Mouse (Mus musculus) inflammation-experienced regulatory T-cells, adult 6 months (primary cell): ENCODE results near the gene Ccdc62. TPM values are rescaled to one million over a fixed set of nuclear protein-coding genes. Genes with fewer than 3 reads are reported as not detected.

Experiments
- ATAC-seq: one replicate; pipeline ENCODE4 v1.8.0; 2017
- polyA plus RNA-seq, 3 experiments: library from polyadenylated mRNA; unstranded; fragments of 100-300 nt; shearing (Covaris generic); gene quantifications; one replicate each; pipeline ENCODE4 v1.2.1; 2017

The Ccdc62 gene
- polyA plus RNA-seq, 3 experiments from 2014 or later, result 6.2 to 16.6 (median 8.1) TPM

DNA sequence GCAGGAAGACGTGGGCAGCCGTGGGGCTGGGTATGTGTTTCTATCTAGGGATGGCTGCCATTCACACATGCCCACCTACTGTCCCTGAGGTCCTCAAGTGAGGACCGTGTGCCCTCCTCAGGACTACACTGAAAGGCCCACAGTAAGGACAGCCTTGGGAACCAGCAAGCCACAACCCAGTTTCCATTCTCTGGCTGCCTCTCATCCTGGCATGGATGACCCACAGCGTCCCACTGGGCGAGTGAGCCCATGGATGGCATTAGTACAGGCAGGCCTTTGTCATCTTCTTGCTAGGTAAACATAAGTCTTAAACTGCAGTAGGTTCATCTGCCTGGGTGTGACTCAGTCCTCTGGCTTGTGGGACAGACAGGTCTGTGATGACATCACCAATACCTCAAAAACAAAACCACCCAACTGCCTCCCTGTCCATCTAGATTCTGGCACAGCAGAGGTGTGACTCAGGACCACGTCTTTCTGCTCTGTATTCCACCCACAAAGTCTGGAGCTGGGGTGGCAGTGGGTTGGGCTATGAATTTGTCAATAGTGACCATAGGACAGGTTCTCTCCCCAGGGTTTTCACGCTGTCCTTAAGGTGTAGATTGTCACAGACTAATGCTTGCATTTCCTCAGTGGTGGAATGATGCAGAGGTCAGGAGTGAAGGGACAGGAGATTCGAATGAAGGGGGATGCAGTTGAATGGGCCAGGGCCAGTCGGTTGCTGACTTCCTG lies 50.2 kb downstream of the Ccdc62 start:
- peak; percentile 73 for ATAC-seq

DNA sequence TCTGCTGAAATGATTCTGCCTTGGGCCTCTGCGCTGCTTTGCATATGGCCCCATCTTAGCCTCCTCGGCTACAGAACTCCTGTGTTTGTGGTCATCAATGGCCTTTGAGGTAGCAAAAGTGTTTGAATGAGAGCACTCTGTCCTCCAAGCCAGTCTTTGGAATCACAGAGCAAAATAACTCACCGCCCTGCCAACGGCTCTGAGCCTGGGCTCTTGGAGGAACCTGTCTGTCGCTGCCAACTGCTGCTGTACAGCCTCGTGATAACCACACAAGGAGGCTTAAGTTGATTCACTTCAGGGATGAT lies 50.7 kb downstream of the Ccdc62 start:
- ATAC-seq, result no peak

GRCm38 (mm10) chr5:123982838-123983237 lies 52.4 kb downstream of the Ccdc62 start:
- ATAC-seq, result no peak

- no peak for ATAC-seq
Measured at GRCm38 (mm10) chr5:123985434-123985833, 55.0 kb downstream of the Ccdc62 start.

GRCm38 (mm10) chr5:123986925-123987324 lies 56.4 kb downstream of the Ccdc62 start:
- no peak for ATAC-seq

DNA sequence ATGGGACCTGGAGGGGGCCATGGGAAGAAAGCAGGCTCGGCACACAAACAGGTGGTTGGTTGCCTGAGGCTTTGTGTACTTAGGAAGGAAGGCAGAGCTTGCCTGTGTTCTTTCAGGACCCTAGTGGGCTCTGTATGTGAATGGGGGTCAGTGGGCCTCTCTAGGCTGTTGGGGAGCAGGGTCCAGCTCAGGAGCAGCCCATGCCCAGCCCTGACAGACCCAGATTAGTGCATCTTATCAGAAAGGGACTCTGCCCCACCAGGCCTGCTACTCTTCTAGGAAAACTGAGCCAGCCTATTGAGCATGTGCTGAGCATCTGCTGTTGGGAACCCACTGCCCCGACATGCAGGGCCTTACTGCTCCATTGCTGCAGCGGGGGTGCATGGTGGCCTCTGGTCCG lies 57.0 kb downstream of the Ccdc62 start:
- no peak for ATAC-seq

- ATAC-seq, result no peak
Measured at GRCm38 (mm10) chr5:123989941-123990885, 59.7 kb downstream of the Ccdc62 start.

GRCm38 (mm10) chr5:123991321-123991720 lies 60.8 kb downstream of the Ccdc62 start:
- no peak for ATAC-seq

- no peak for ATAC-seq
Measured at GRCm38 (mm10) chr5:123992193-123992637, 61.7 kb downstream of the Ccdc62 start.

DNA sequence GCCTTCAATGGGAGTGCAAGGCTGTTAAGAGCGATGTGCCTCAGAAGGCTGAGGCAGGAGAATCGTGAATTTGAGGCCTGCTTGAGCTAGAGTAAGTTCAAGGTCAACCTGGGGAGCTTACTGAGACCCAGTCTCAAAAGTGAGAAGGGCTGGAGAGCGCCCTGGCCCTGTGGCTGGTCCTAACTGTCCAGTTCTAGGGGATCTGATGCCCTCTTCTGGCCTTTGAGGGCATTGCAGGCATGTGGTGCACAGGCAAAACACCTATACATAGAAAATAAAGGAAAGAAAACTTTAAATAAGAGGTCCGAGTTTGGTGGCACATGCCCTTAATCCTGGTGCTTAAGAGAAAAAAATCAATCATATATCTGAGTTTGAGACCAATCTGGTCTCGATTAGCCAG lies 62.3 kb downstream of the Ccdc62 start:
- ATAC-seq, result no peak

DNA sequence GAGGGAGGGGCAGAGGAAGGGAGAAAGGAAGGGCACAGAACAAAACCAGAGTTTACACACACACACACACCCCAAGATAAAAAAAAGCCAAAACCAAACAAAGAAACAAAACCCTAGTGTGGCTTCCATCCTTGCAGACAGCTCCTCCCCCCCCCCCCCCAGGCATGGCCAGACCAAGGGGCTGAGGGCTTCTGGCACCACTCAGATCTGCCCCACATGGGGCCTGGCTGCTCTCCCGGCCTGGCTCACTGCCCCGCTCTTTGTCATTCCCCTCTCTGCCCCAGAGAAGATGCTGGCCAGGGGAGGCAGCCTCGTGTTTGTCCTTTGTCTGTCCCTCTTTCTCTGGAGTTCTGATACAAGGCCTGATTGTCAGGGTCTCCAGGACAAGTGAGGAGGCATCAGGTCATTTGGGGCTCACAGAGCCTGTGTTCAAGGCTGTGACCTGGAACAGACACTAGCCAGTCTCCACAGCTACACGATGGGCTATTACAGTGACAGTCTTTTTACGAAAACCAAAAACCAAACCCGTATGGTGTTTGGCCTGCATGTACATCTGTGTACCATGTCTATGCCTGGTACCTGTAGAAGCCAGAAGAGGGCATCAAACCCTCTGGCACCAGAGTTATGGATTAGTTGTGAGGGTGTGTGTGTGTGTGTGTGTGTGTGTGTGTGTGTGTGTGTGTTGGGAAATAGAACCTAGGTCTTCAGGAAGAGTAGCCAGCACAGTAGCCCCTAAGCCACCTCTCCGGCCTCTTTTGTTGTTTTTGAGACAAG lies 63.0 kb downstream of the Ccdc62 start:
- no peak for ATAC-seq

DNA sequence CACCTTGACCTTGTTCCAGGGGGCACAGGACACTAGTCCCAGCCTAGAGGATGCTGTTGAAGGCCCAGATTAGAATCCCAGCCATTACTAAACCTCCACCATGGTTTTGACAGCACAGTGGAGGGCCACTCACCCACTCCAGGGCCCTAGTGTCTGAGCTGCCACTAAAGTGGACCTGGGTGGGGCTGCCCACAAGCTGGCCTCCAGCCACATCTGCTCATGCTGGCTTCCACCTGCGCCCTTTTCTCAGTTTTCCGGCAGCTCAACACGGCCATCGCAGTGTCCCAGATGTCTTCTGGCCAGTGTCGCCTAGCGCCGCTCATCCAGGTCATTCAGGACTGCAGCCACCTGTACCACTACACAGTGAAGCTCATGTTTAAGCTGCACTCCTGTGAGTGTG lies 64.0 kb downstream of the Ccdc62 start:
- no peak for ATAC-seq

DNA sequence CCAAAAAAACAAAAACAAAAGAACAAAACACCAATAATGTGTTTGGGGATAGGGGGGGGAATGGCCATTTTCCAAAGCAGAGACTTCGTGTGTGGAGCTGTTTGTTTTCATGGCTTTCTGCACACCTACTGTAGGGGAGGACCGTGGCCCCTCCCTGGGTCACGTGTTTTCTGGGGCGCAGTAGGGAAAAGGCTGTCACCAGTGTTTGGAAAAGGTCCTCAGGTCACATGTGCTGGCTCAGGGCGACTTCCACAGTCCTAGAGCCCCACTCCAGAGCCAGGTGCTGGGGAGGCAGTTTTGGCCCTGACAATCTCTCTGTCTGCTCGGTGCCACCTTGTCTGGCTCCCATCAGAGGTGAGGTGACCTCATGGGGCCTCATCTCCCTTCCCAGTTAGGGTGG lies 64.9 kb downstream of the Ccdc62 start:
- no peak for ATAC-seq

DNA sequence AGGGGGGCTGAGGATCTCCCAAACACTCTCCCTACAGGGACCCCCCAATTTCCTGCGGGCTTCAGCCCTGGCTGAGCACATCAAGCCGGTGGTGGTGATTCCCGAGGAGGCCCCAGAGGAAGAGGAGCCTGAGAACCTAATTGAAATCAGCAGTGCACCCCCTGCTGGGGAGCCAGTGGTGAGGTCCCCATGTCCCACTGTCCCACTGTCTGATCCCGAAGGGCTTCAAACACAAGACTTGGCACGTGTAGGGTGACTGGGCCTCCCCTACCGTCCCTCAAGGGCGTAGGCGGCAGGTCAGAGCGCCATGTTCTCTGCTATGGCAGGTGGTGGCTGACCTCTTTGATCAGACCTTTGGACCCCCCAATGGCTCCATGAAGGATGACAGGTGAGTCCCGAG lies 65.7 kb downstream of the Ccdc62 start:
- ATAC-seq, result no peak

DNA sequence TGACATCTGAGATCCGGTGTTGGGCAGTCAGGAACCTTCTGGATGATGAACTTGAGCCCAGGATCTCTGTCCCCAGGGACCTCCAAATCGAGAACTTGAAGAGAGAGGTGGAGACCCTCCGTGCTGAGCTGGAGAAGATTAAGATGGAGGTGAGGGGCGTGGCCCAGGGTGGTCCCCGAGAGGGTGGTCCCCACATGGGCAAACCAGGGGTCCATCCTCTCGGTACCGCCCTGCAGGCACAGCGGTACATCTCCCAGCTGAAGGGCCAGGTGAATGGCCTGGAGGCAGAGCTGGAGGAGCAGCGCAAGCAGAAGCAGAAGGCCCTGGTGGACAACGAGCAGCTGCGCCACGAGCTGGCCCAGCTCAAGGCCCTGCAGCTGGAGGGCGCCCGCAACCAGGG lies 66.2 kb downstream of the Ccdc62 start:
- ATAC-seq, result no peak

DNA sequence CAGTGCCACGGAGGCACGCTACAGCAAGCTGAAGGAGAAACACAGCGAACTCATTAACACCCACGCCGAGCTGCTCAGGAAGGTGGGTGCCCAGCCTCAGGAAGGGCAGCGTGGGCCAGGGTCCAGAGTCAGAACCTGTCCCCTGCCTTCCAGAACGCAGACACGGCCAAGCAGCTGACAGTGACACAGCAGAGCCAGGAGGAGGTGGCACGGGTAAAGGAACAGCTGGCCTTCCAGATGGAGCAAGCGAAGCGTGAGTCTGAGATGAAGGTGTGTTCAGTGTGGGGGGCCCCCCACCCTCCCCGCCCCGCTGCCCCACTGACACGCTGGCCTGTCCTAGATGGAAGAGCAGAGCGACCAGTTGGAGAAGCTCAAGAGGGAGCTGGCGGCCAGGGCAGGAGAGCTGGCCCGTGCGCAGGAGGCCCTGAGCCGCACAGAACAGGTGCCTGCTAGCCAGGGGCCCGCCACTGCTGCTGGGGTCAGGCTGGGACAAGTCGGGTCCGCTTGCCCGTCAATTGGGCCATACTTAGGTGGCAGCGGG lies 66.8 kb downstream of the Ccdc62 start:
- ATAC-seq, result no peak

- no peak for ATAC-seq
Measured at GRCm38 (mm10) chr5:123997811-123998210, 67.3 kb downstream of the Ccdc62 start.

DNA sequence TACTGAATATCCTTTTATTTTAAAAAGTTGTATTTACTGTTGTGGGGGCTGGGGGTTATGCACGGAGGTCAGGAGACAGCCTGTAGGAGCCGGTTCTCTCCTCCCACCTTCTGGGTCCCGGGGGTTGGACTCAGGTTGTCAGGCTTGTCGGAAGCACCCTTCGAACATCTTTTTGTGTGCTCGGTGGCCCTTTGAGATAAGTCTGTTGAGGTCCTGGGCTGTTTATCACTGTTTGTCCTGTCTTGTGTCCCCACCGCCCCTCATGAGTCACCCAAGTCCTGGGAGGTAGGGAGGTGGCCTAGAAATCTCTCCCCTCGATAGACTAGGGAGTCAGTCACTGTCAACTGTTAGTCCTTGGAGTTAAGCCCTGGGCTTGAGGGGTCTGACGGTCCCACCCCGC lies 67.9 kb downstream of the Ccdc62 start:
- ATAC-seq, result no peak

GRCm38 (mm10) chr5:124000824-124001223 lies 70.3 kb downstream of the Ccdc62 start:
- ATAC-seq, result peak; percentile 76

DNA sequence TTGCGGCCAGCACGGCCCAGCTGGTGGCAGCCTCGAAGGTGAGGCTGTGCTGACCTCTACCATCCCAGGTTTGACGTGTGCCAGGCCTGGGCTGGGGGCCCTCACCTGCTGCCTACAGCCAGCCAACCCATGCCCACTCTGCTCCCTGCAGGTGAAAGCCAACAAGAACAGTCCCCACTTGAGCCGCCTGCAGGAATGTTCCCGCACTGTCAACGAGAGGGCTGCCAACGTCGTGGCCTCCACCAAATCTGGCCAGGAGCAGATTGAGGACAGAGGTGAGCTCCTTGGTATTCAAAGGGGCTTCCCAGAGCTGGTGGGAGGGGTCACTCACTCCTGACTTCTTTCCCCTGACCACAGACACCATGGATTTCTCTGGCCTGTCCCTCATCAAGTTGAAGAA lies 70.8 kb downstream of the Ccdc62 start:
- ATAC-seq, result no peak

GRCm38 (mm10) chr5:124002876-124003275 lies 72.4 kb downstream of the Ccdc62 start:
- no peak for ATAC-seq

DNA sequence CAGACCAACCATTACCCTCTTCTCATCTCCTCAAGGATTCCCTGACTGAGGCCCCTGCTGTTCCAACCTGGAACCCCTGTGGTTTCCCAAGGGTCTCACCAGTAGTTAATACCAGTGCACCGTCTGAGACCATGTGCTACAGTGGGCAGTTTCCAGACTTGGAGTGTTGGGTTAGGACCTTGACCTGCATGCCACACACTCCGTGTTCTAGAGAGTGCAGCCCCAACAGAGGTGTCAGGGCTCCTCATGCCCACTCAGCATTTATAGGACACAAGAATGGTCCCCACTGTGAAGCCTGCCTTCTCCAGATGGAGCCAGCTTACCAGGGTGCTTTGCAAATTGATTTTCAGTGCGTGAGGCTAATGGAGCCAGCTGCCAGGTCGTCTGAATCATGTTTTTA lies 72.9 kb downstream of the Ccdc62 start:
- no peak for ATAC-seq
